Mouse (Mus musculus) liver, embryonic 11.5 days (tissue): Measurements from ENCODE around the gene Stat6. TPM values are rescaled to one million over a fixed set of nuclear protein-coding genes. Genes with fewer than 3 reads are reported as not detected.

Experiments
- ATAC-seq: fragments of 200-750 bp; cut with Nextera tagmentation; replicated peaks from 2 replicates; pipeline ENCODE4 v1.8.0; 2017; ENCODE audit warnings: moderate number of reproducible peaks, mild to moderate bottlenecking, moderate TSS enrichment, moderate library complexity; ENCODE audit not compliant: low FRiP score
- DNase-seq: peaks from one replicate; pipeline ENCODE4 v3.0.0-alpha.2; 2017; ENCODE audit warnings: low spot score
- H3K27ac ChIP-seq: fragments of 300-500 bp; sonication (generic); 2 replicates; pipeline ENCODE4 v1.5.1; 2014; ENCODE audit warnings: mild to moderate bottlenecking, low read depth, low read length, control low read depth
- H3K27me3 ChIP-seq: fragments of 300-500 bp; sonication (generic); replicated peaks from 2 replicates; pipeline ENCODE4 v1.6.1; 2014; ENCODE audit warnings: low read length, mixed read lengths; ENCODE audit not compliant: control insufficient read depth, insufficient read depth
- H3K36me3 ChIP-seq: fragments of 300-500 bp; sonication (generic); 2 replicates; pipeline ENCODE4 v1.6.1; 2014; ENCODE audit warnings: mild to moderate bottlenecking, low read length, moderate library complexity, mixed read lengths; ENCODE audit not compliant: control insufficient read depth, insufficient read depth
- H3K4me1 ChIP-seq: fragments of 300-500 bp; sonication (generic); replicated peaks from 2 replicates; pipeline ENCODE4 v1.6.1; 2014; ENCODE audit warnings: low read length, mixed read lengths; ENCODE audit not compliant: control insufficient read depth, insufficient read depth
- H3K4me2 ChIP-seq: fragments of 300-500 bp; sonication (generic); 2 replicates; pipeline ENCODE4 v1.6.1; 2014; ENCODE audit warnings: mild to moderate bottlenecking, control low read depth, moderate library complexity
- H3K4me3 ChIP-seq: fragments of 300-500 bp; sonication (generic); 2 replicates; pipeline ENCODE4 v1.5.1; 2014; ENCODE audit warnings: low read depth, low read length, control low read depth
- H3K9ac ChIP-seq: fragments of 300-500 bp; sonication (generic); 2 replicates; pipeline ENCODE4 v1.6.1; 2014; ENCODE audit warnings: low read depth, low read length, control low read depth
- H3K9me3 ChIP-seq: fragments of 300-500 bp; sonication (generic); 2 replicates; pipeline ENCODE4 v1.6.1; 2016; ENCODE audit warnings: low read length, inconsistent platforms, mixed read lengths; ENCODE audit not compliant: control insufficient read depth
- WGBS: fragments of 180-500 bp; shearing (Covaris S2); extraction: QIAGEN DNeasy Blood & Tissue Kit; methylation state at CpG from one replicate; pipeline ENCODE4 v1.1.7; 2014; 5-methylcytosine and 5-hydroxymethylcytosine counted together
- polyA plus RNA-seq: library from polyadenylated mRNA; unstranded; fragments of >200 nt; fragmentation: Nextera tagmentation; extraction: Ambion mirVana; gene quantifications from 2 replicates; pipeline ENCODE4 v1.2.1, GENCODE M21; 2014

Stat6 gene
- polyA plus RNA-seq, 1 experiment from 2014 or later = 28.7 TPM

GRCm38 (mm10) chr10:127623439-127624216 is 19.2 kb upstream of the Stat6 start:
- DNase-seq (no peak), ATAC-seq (no peak)
- Histone ChIP-seq H3K27me3 (peaks cover 31% of the 10 kb centered on the region), H3K4me3 (no peak overlapping the region), H3K36me3 (no peaks in the 10 kb centered on the region), H3K27ac (no peak overlapping the region), H3K9me3 (peaks cover 7% of the 10 kb centered on the region), H3K4me1 (peaks cover 12% of the 10 kb centered on the region), H3K4me2 (no peak overlapping the region), H3K9ac (no peak overlapping the region)
- 85% methylated on average over 6 of the region's 6 CpGs for WGBS

DNA sequence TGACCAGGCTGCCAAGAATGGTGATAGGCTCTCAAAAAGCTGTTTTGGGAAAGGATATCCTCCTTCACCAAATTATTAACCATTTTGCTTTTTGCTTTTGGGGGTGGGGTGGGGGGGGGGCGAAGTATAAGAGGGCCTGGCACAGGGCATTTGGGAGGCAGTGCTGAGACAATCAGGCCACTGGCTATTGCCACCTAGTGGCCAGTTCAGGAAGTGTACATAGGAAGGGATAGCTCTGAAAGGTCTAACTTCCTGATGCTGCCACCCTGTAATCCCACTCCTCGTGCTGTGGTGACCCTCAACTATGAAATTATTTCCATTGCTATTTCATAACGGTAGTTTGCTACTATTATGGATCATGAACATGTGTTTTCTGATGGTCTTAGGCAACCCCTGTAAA is 16.4 kb upstream of the Stat6 start:
- Histone ChIP-seq H3K27me3 (peaks cover 4% of the 10 kb centered on the region; the same call in 1 of the 2 replicates), H3K4me3 (no peak overlapping the region), H3K4me1 (peaks cover 6% of the 10 kb centered on the region; the same call in 1 of the 2 replicates), H3K27ac (no peak overlapping the region), H3K4me2 (no peak overlapping the region), H3K9ac (no peak overlapping the region), H3K36me3 (no peaks in the 10 kb centered on the region), H3K9me3 (peaks cover 7% of the 10 kb centered on the region)
- WGBS = 83% methylated on average over 3 of the region's 3 CpGs
- DNase-seq (no peak), ATAC-seq (no peak)

DNA sequence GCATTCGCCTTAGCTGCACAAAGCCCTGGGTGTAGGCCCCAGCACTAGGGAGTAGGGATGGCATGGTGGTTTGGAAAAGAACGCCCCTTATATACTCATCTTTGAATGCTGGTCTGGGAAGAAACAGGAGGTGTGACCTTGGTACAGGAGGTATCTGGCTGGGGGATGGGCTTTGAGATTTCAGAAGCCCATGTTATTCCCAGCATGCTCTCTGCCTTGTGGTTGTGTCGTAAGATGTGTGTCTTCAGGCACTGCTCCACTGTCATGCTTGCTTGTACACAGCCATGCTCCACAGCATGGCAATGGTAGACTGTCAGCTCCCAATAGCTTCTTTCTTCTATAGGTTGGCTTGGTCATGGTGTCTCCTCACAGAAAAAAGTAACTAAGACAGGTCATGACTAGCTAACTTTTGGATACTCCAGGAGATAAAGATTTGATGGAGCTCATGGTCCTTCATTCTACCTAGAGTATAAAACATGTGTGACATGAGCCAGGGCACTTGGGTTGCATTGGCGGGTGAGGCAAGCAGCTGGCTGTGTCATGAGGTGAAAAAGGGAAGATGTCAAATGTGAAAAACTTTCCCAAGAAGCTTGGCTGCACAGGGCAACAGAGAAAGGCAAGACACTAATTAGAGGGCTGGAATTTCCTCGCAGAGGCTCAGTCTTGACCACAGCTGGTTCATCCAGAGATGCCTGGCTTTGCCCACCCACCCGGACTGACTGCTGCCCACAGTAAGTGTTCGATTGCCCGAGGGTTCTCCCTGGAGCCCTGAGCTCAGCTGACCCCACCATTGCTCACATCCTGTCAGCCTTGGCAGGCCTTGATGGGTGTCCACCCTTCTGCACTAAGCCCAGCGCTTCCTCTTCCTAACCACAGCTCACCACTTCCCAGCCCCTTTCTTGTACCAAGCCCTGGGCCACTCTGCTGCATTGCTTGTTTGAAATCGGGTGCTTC is 11.2 kb upstream of the Stat6 start:
- ATAC-seq = no peak
- no peak overlapping the region for H3K9ac ChIP-seq
- no peak overlapping the region for H3K4me3 ChIP-seq
- H3K4me2 ChIP-seq = no peak overlapping the region
- H3K36me3 ChIP-seq = no peaks in the 10 kb centered on the region
- DNase-seq = no peak
- no peaks in the 10 kb centered on the region for H3K27me3 ChIP-seq
- no peaks in the 10 kb centered on the region for H3K4me1 ChIP-seq
- no peak overlapping the region for H3K27ac ChIP-seq
- H3K9me3 ChIP-seq = peaks cover 4% of the 10 kb centered on the region
- WGBS = 61% methylated on average over 10 of the region's 10 CpGs

DNA sequence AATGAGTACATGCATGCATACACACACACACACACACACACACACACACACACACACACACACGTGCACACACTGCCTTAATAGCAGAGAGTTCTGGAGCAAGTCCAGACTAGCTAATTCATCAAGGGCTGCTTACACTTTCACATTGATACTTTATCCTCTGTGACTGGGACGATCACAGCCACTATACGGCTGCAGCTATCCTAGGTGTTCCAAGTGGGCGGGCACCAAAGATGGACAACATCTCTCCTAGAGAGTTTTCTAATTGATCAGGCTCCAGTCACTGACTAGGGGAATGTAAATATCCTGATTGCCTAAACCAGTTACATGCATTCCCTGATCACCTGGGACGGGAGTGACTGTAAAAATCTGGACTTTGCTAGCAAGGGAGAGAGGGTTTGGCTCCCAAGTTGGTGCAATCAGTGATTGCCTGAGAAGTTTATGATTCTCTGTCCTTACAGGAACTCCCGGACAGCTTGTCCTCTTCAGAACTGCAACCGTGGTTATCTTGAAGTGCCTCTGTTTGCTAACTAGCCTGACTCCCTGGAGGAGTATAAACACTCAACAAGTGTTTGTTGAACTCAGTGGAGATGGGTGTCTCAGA is 10.0 kb upstream of the Stat6 start:
- no peaks in the 10 kb centered on the region for H3K36me3 ChIP-seq
- H3K9ac ChIP-seq = no peak overlapping the region
- DNase-seq (no peak), ATAC-seq (no peak)
- H3K4me1 ChIP-seq = no peaks in the 10 kb centered on the region
- H3K9me3 ChIP-seq = no peaks in the 10 kb centered on the region
- no peak overlapping the region for H3K27ac ChIP-seq
- no peak overlapping the region for H3K4me3 ChIP-seq
- H3K4me2 ChIP-seq = no peak overlapping the region
- 52% methylated on average over 7 of the region's 7 CpGs for WGBS
- no peaks in the 10 kb centered on the region for H3K27me3 ChIP-seq

DNA sequence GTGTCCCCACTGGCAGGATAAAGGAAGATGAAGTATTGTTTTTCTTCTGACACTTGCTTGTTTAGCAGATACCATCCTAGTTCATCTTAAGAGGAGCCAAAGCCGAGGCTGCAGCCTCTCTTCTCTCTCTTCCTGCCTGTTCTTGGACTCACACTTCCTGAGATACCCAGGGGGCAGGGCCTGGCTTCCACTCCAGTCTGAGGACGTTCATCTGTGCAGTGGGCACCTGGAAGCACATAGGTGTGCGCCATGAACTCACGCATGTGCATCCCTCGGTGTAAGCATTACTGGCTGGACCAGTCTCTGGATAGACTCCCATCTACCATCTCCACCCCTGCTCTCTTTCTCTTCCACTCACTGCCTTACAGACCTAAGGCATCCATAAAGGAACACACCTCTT is 2.4 kb upstream of the Stat6 start:
- Histone ChIP-seq H3K4me1 (peaks cover 15% of the 10 kb centered on the region), H3K4me3 (no peak overlapping the region), H3K27me3 (no peaks in the 10 kb centered on the region), H3K9me3 (no peaks in the 10 kb centered on the region), H3K36me3 (no peaks in the 10 kb centered on the region), H3K4me2 (no peak overlapping the region), H3K9ac (no peak overlapping the region), H3K27ac (no peak overlapping the region)
- 63% methylated on average over 5 of the region's 5 CpGs for WGBS
- DNase-seq (no peak), ATAC-seq (no peak)

DNA sequence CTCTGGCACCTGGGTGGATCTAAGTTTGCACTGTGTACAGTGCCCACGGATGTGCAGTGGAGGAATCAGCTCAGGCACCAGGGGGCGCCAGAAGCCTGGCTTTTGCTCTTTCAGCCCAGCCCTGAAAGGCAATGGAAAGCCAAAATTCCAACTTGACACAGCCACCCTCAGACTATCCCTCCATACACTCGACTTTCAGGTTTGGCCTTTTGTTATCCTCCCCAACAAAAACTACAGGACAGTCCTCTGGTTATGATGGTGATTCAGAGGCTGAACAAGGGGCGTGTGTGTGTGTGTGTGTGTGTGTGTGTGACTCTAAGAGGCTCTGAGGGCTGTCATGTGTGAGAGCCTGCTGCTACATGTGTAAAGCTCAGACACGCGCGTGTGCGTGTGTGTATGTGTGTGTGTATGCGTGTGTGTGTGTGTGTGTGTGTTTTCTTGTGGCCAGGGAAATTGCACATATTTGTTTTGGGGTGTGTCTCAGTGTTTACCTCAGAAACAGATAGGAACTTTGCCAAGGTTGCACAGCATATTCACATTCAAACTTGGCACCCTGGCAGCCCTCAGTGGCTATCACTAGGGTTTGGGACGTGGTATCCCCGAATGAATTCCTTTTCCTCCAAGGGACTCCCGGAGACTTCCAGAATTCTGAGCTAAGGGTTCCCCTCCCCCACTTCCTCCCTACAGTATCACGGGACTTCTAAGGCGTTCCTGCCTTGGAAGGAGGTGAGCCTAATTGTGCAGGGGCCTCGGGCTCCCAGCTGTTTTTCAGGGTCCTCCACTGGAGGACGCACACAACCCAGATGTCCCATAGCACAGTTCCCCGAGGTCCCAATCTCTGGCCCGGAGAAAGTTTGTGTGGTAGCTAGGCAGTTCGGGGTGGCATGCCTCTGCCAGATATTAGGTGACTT is 670 bp upstream of the Stat6 start:
- peak overlapping the region; percentile 81 for H3K27ac ChIP-seq
- peak; percentile 66 for ATAC-seq
- H3K27me3 ChIP-seq = no peaks in the 10 kb centered on the region
- H3K4me3 ChIP-seq = peak overlapping the region; percentile 66
- H3K36me3 ChIP-seq = no peaks in the 10 kb centered on the region
- peaks cover 15% of the 10 kb centered on the region for H3K4me1 ChIP-seq
- H3K9me3 ChIP-seq = no peaks in the 10 kb centered on the region
- H3K9ac ChIP-seq = peak overlapping the region; percentile 78
- 5% methylated on average over 19 of the region's 19 CpGs for WGBS
- peak; percentile 73 for DNase-seq
- peak overlapping the region; percentile 86 for H3K4me2 ChIP-seq

- WGBS = under 1% methylated on average over 25 of the region's 25 CpGs
- Histone ChIP-seq H3K4me2 (peak overlapping the region; percentile 86), H3K4me3 (peak overlapping the region; percentile 66), H3K36me3 (no peaks in the 10 kb centered on the region; the same call in 1 of the 2 replicates), H3K9me3 (no peaks in the 10 kb centered on the region), H3K9ac (peak overlapping the region; percentile 78), H3K27ac (peak overlapping the region; percentile 81), H3K27me3 (no peaks in the 10 kb centered on the region), H3K4me1 (peaks cover 15% of the 10 kb centered on the region)
- ATAC-seq (peak; percentile 70), DNase-seq (peak; percentile 75)
Observed at GRCm38 (mm10) chr10:127643553-127644238, 910 bp downstream of the Stat6 start.
